Mouse (Mus musculus) small intestine, adult 2 months (tissue): ENCODE data around the gene Mpv17l.

Source experiments
- CTCF ChIP-seq: fragments of 200-500 bp; IDR thresholded peaks from 2 replicates; pipeline ENCODE4 v1.5.1; 2012; ENCODE audit warnings: low read depth, mild to moderate bottlenecking, control low read depth, inconsistent platforms, low read length, moderate library complexity, mixed read lengths; ENCODE audit not compliant: insufficient replicate concordance, insufficient read length; ENCODE audit errors: extremely low read depth
- POLR2A ChIP-seq: fragments of 200-500 bp; IDR thresholded peaks from 2 replicates; pipeline ENCODE4 v1.6.1; 2012; ENCODE audit warnings: low read depth, mild to moderate bottlenecking, control low read depth, inconsistent platforms, low read length, moderate library complexity

DNA sequence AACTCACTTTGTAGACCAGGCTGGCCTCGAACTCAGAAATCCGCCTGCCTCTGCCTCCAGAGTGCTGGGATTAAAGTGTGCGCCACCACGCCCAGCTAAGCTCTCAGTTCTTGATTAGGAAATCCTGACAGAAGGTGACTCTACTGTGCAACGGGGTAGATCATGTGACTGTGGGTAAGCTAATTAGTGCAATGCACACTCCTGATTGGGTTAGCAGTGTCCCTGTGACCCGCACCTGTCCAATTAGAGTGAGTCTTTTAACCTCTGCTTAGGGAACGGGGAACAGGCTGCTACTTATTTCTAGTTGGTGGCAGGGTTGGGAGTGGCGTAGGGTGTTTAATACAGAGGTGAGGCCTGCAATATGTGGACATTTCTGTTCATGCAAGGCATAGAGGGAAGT, 69.1 kb downstream of the Mpv17l start:
- no peak for TF ChIP-seq CTCF
- TF ChIP-seq POLR2A, result no peak
